10 mouse cellular contexts compared by ENCODE assay signal in the genomic region with DNA sequence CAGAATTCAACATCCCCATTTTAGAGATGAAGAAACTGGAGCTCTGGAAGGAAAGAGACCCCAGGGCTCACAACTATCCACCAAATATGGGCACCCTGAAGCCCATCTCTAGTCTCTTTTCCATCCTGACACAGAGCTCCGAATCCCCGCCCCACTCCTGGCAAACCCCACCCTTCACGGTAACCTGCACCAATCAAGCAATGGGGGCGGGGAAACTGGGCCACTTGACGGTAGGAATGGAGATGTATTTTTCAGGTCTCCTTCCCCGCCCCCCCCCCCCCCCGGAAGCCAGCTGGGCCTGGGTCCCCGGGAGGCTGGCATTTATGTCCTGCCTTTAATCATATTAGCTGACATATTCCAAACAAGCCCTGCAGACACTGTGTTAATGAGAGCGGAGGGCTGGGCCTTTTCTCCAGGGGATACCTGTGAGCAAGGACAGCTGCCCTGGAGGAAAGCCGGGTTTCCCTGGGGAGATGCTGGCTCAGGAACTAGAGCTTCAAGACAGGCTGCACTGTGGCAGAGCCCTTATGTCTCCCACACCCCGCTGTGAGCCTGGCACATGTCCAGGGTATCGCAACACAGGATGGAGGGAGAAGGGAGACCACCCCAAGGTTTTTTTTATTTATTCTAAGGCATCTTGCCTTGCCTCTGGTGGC. TPM values are rescaled to one million over a fixed set of nuclear protein-coding genes. Genes with fewer than 3 reads are reported as not detected.
A peak's percentile ranks its signal among the peaks of the same experiment; 100 is the strongest.
DNase-seq lines count a peak whose midpoint lies in the region; ATAC-seq and TF ChIP-seq lines count a peak whose summit lies in the region.
"Had no signal": no experiment of that assay in that cellular context is flagged by ENCODE, and none has a peak within 500 bp of the region (broad histone marks: within the 10 kb centered on the region; RNA-seq: fewer than 3 reads in every experiment).

No protein-coding gene starts in this region.

- H3K9ac ChIP-seq in kidney, embryonic 15.5 days: no peak overlapping the region
- no peak overlapping the region for H3K9ac ChIP-seq in forebrain, embryonic 14.5 days (ENCODE audit: low read length)
- H3K9ac ChIP-seq in midbrain, embryonic 13.5 days (replicated peaks): no peak overlapping the region
- H3K9ac ChIP-seq: embryonic facial prominence, embryonic 13.5 days; limb, embryonic 13.5 days had no signal

- DNase-seq in kidney, adult 18-20 months: no peak
- DNase-seq in cerebellum, adult 2 months: peak; percentile 39 to 42
- DNase-seq in forebrain, embryonic 14.5 days (ENCODE audit: low spot score): peak; percentile 68
- no peak for DNase-seq in thymus, postnatal 14 days
- DNase-seq in left cerebral cortex, adult 8-10 months (ENCODE audit: low spot score in 2 of 2): no peak

- no peaks in the 10 kb centered on the region for H3K9me3 ChIP-seq in kidney, embryonic 15.5 days (replicated peaks)
- no peaks in the 10 kb centered on the region for H3K9me3 ChIP-seq in forebrain, embryonic 14.5 days (replicated peaks; ENCODE audit: control insufficient read depth, low read length)
- no peaks in the 10 kb centered on the region for H3K9me3 ChIP-seq in midbrain, embryonic 13.5 days
- H3K9me3 ChIP-seq: embryonic facial prominence, embryonic 13.5 days; limb, embryonic 13.5 days had no signal

- H3K27ac ChIP-seq in kidney, embryonic 15.5 days: no peak overlapping the region
- no peak overlapping the region for H3K27ac ChIP-seq in cerebellum, adult 2 months (ENCODE audit: insufficient read depth, low read length)
- H3K27ac ChIP-seq in forebrain, embryonic 14.5 days (ENCODE audit: low read depth, low read length): peak overlapping the region; percentile 15; the same call in 1 of the 2 replicates
- H3K27ac ChIP-seq in midbrain, embryonic 13.5 days: peak overlapping the region; percentile 51
- H3K27ac ChIP-seq: embryonic facial prominence, embryonic 13.5 days; limb, embryonic 13.5 days had no signal

- H3K4me1 ChIP-seq in kidney, embryonic 15.5 days: peaks cover 24% of the 10 kb centered on the region
- H3K4me1 ChIP-seq in cerebellum, adult 2 months (ENCODE audit: control insufficient read depth, insufficient read depth, low read length): peaks cover 7% of the 10 kb centered on the region; the same call in 1 of the 2 replicates
- H3K4me1 ChIP-seq in forebrain, embryonic 14.5 days (ENCODE audit: control insufficient read depth, insufficient read depth, low read length): peaks cover 14% of the 10 kb centered on the region
- peaks cover 54% of the 10 kb centered on the region for H3K4me1 ChIP-seq in midbrain, embryonic 13.5 days (replicated peaks)

- peaks cover 11% of the 10 kb centered on the region; the same call in 1 of the 2 replicates for H3K27me3 ChIP-seq in kidney, embryonic 15.5 days
- H3K27me3 ChIP-seq in cerebellum, adult 2 months (ENCODE audit: control insufficient read depth, insufficient read depth, low read length): no peaks in the 10 kb centered on the region
- no peaks in the 10 kb centered on the region for H3K27me3 ChIP-seq in forebrain, embryonic 14.5 days (replicated peaks; ENCODE audit: control insufficient read depth, insufficient read depth, low read length)
- no peaks in the 10 kb centered on the region for H3K27me3 ChIP-seq in midbrain, embryonic 13.5 days

- 14% methylated on average over 11 of the region's 12 CpGs for WGBS in kidney, embryonic 15.5 days
- 20% methylated on average over 11 of the region's 12 CpGs for WGBS in cerebellum, adult 2 months
- WGBS in forebrain, embryonic 14.5 days: 13% methylated on average over 12 of the region's 12 CpGs
- 13% methylated on average over 12 of the region's 12 CpGs for WGBS in midbrain, embryonic 13.5 days

- no peak overlapping the region for H3K4me3 ChIP-seq in kidney, embryonic 15.5 days (replicated peaks)
- no peak overlapping the region for H3K4me3 ChIP-seq in cerebellum, adult 2 months (replicated peaks; ENCODE audit: insufficient read depth, low read depth, low read length)
- no peak overlapping the region for H3K4me3 ChIP-seq in forebrain, embryonic 14.5 days (ENCODE audit: low read depth, low read length)
- H3K4me3 ChIP-seq in midbrain, embryonic 13.5 days (replicated peaks): no peak overlapping the region
- H3K4me3 ChIP-seq: embryonic facial prominence, embryonic 13.5 days; limb, embryonic 13.5 days had no signal

- peak; percentile 18; the same call in 1 of the 2 replicates for ATAC-seq in kidney, embryonic 15.5 days (replicated peaks; ENCODE audit: low FRiP score)
- ATAC-seq in forebrain, embryonic 14.5 days: peak; percentile 50; the same call in 1 of the 2 replicates
- ATAC-seq in midbrain, embryonic 13.5 days: no peak
- ATAC-seq in megakaryocyte-erythroid progenitor cell, adult 5-6 weeks (replicated peaks; ENCODE audit: low FRiP score, low TSS enrichment, poor library complexity, severe bottlenecking): no peak

- TF ChIP-seq POLR2A in cerebellum, adult 2 months (IDR thresholded peaks at IDR 0.05; ENCODE audit: borderline replicate concordance, insufficient read depth, low read length): no peak

- TF ChIP-seq CTCF in cerebellum, adult 2 months (IDR thresholded peaks at IDR 0.05; ENCODE audit: borderline replicate concordance, insufficient read depth, low read depth, low read length): no peak

- H3K36me3 ChIP-seq in kidney, embryonic 15.5 days: no peaks in the 10 kb centered on the region
- no peaks in the 10 kb centered on the region for H3K36me3 ChIP-seq in forebrain, embryonic 14.5 days (ENCODE audit: control insufficient read depth, insufficient read depth, low read length)
- no peaks in the 10 kb centered on the region for H3K36me3 ChIP-seq in midbrain, embryonic 13.5 days
- H3K36me3 ChIP-seq: embryonic facial prominence, embryonic 13.5 days; limb, embryonic 13.5 days had no signal

- H3K4me2 ChIP-seq in kidney, embryonic 15.5 days: no peak overlapping the region
- H3K4me2 ChIP-seq in forebrain, embryonic 14.5 days (ENCODE audit: low read length): no peak overlapping the region
- no peak overlapping the region for H3K4me2 ChIP-seq in midbrain, embryonic 13.5 days (replicated peaks)
- H3K4me2 ChIP-seq: embryonic facial prominence, embryonic 13.5 days; limb, embryonic 13.5 days had no signal

RNA-seq across cellular contexts. Expression of gene C1qb, which starts 18.2 kb away (rescaled TPM):
- 42.7 and 48.4 TPM in 2 replicates for polyA plus RNA-seq in kidney, embryonic 15.5 days (2015; fragmentation: Nextera tagmentation; extraction: Ambion mirVana)
- polyA plus RNA-seq in cerebellum, adult 2 months (2012; rRNA removed): 41.8 and 46.8 TPM in 2 replicates
- 45.2 and 45.8 TPM in 2 replicates for polyA plus RNA-seq in forebrain, embryonic 14.5 days (2014; fragmentation: Nextera tagmentation; extraction: Ambion mirVana)
- 25.0 and 30.4 TPM in 2 replicates for polyA plus RNA-seq in midbrain, embryonic 13.5 days (2015; fragmentation: Nextera tagmentation; extraction: Ambion mirVana)
- 100 to 1,000 TPM in 2 of 4 experiments, 10 to 100 TPM in 2; 51.2 to 165 (median 86.4) TPM for total RNA-seq in left cerebral cortex, adult 8-10 months (2022)
- not detected in 2 replicates for total RNA-seq in megakaryocyte-erythroid progenitor cell, adult 5-6 weeks (2014; fragmentation: Nextera tagmentation)
- not detected in 2 replicates for total RNA-seq in megakaryocyte-erythroid progenitor cell, adult 5-6 weeks (2017)

RNA-seq across cellular contexts. Expression of gene C1qc, which starts 25.0 kb away (rescaled TPM):
- polyA plus RNA-seq in kidney, embryonic 15.5 days (2015; fragmentation: Nextera tagmentation; extraction: Ambion mirVana): 20.2 and 21.3 TPM in 2 replicates
- polyA plus RNA-seq in cerebellum, adult 2 months (2012; rRNA removed): 26.6 and 28.6 TPM in 2 replicates
- polyA plus RNA-seq in forebrain, embryonic 14.5 days (2014; fragmentation: Nextera tagmentation; extraction: Ambion mirVana): 22.3 and 25.6 TPM in 2 replicates
- 13.6 and 16.2 TPM in 2 replicates for polyA plus RNA-seq in midbrain, embryonic 13.5 days (2015; fragmentation: Nextera tagmentation; extraction: Ambion mirVana)
- total RNA-seq in left cerebral cortex, adult 8-10 months (2022): 100 to 1,000 TPM in 1 of 4 experiments, 10 to 100 TPM in 3; 32.7 to 131 (median 67.3) TPM
- not detected in 2 replicates for total RNA-seq in megakaryocyte-erythroid progenitor cell, adult 5-6 weeks (2014; fragmentation: Nextera tagmentation)
- 3.4 TPM in 1 of 2 replicates, not detected in the other for total RNA-seq in megakaryocyte-erythroid progenitor cell, adult 5-6 weeks (2017)

RNA-seq across cellular contexts. Expression of gene C1qa, which starts 30.8 kb away (rescaled TPM):
- polyA plus RNA-seq in kidney, embryonic 15.5 days (2015; fragmentation: Nextera tagmentation; extraction: Ambion mirVana): 19.9 and 24.3 TPM in 2 replicates
- 30.2 and 34.0 TPM in 2 replicates for polyA plus RNA-seq in cerebellum, adult 2 months (2012; rRNA removed)
- polyA plus RNA-seq in forebrain, embryonic 14.5 days (2014; fragmentation: Nextera tagmentation; extraction: Ambion mirVana): 24.3 and 28.1 TPM in 2 replicates
- 14.4 and 16.5 TPM in 2 replicates for polyA plus RNA-seq in midbrain, embryonic 13.5 days (2015; fragmentation: Nextera tagmentation; extraction: Ambion mirVana)
- total RNA-seq in left cerebral cortex, adult 8-10 months (2022): 100 to 1,000 TPM in 2 of 4 experiments, 10 to 100 TPM in 2; 39.2 to 176 (median 85.0) TPM
- total RNA-seq in megakaryocyte-erythroid progenitor cell, adult 5-6 weeks (2014; fragmentation: Nextera tagmentation): 1.5 TPM in 1 of 2 replicates, not detected in the other
- not detected in 2 replicates for total RNA-seq in megakaryocyte-erythroid progenitor cell, adult 5-6 weeks (2017)

RNA-seq across cellular contexts. Expression of gene Ephb2, which starts 32.0 kb away (rescaled TPM):
- polyA plus RNA-seq in kidney, embryonic 15.5 days (2015; fragmentation: Nextera tagmentation; extraction: Ambion mirVana): 7.1 and 8.7 TPM in 2 replicates
- 29.1 and 35.4 TPM in 2 replicates for polyA plus RNA-seq in cerebellum, adult 2 months (2012; rRNA removed)
- polyA plus RNA-seq in forebrain, embryonic 14.5 days (2014; fragmentation: Nextera tagmentation; extraction: Ambion mirVana): 9.3 and 9.6 TPM in 2 replicates
- polyA plus RNA-seq in midbrain, embryonic 13.5 days (2015; fragmentation: Nextera tagmentation; extraction: Ambion mirVana): 20.3 and 25.0 TPM in 2 replicates
- 10 to 100 TPM; 13.2 to 15.0 (median 14.0) TPM for total RNA-seq in left cerebral cortex, adult 8-10 months (2022)
- total RNA-seq in megakaryocyte-erythroid progenitor cell, adult 5-6 weeks (2014; fragmentation: Nextera tagmentation): not detected in 2 replicates
- total RNA-seq in megakaryocyte-erythroid progenitor cell, adult 5-6 weeks (2017): 0.56 TPM in 1 of 2 replicates, not detected in the other

Comparison
In these comparisons a context has a peak if more than half of its experiments do, and no peak if none do; other contexts are left out.
1. ATAC-seq: peak in kidney, embryonic 15.5 days (single experiment) and forebrain, embryonic 14.5 days (single experiment); none in midbrain, embryonic 13.5 days (single experiment) and megakaryocyte-erythroid progenitor cell, adult 5-6 weeks (single experiment).
2. H3K27ac ChIP-seq: peak in forebrain, embryonic 14.5 days (single experiment) and midbrain, embryonic 13.5 days (single experiment); none in kidney, embryonic 15.5 days (single experiment) and cerebellum, adult 2 months (single experiment).
3. DNase-seq: peak in cerebellum, adult 2 months (2 of 2) and forebrain, embryonic 14.5 days (single experiment); none in kidney, adult 18-20 months (single experiment), thymus, postnatal 14 days (single experiment) and left cerebral cortex, adult 8-10 months (0 of 2).